ENCODE assay signal across 8 mouse cellular contexts in the genomic region with DNA sequence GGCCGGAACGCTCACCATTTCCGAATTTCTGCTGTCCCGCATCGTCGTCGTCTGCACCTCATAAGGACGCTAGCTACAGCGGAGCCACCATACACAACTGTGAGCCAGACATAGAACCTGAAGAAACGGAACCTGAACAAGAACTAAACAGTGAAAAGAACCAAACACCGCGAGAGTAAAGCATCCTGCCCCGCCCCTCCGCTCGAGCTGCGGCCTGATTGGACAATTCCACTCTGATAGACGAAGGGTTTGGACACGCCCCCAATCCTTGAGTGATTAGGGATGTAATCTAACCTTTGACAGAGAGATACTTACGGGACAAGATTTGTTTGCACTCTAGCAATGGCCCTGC. TPM values are rescaled to one million over a fixed set of nuclear protein-coding genes. Genes with fewer than 3 reads are reported as not detected.
DNase-seq lines count a peak whose midpoint lies in the region; ATAC-seq and TF ChIP-seq lines count a peak whose summit lies in the region.

Gene Zfp867 (minus strand): TSS at position 149 of the 352 bp plus-strand sequence.

- no peaks in the 10 kb centered on the region for H3K9me3 ChIP-seq in G1E (replicated peaks)
- H3K9me3 ChIP-seq in forebrain, postnatal 0 days (ENCODE audit: low read length) = no peaks in the 10 kb centered on the region
- H3K9me3 ChIP-seq in neural tube, embryonic 15.5 days (replicated peaks) = no peaks in the 10 kb centered on the region

- peak; percentile 77 for DNase-seq in G1E (ENCODE audit: low spot score)
- DNase-seq in cerebellum, adult 2 months = peak; percentile 88
- DNase-seq in forebrain, postnatal 0 days = peak; percentile 94
- DNase-seq in heart, postnatal 4 days = peak; percentile 92
- DNase-seq in layer of hippocampus, adult 2 months (ENCODE audit: low spot score in 2 of 2) = peak; percentile 87 to 88
- peak; percentile 87 for DNase-seq in lung, adult 2 months
- DNase-seq in testis, postnatal 14 days (ENCODE audit: low spot score) = peak; percentile 91

- peak within 1 kb of the TSS; percentile 95 for H3K9ac ChIP-seq in forebrain, postnatal 0 days
- H3K9ac ChIP-seq in neural tube, embryonic 15.5 days (replicated peaks) = peak within 1 kb of the TSS; percentile 91

- ATAC-seq in G1E (ENCODE audit: extremely low read depth, insufficient number of reproducible peaks, low FRiP score, poor library complexity, severe bottlenecking) = peak; percentile 88
- ATAC-seq in forebrain, postnatal 0 days = peak; percentile 99
- peak; percentile 95 for ATAC-seq in neural tube, embryonic 15.5 days (ENCODE audit: low FRiP score)

- no peak within 1 kb of the TSS for H3K27ac ChIP-seq in cerebellum, adult 2 months (ENCODE audit: insufficient read depth, low read length)
- H3K27ac ChIP-seq in forebrain, postnatal 0 days (ENCODE audit: low read depth, low read length) = peak within 1 kb of the TSS; percentile 83
- peak within 1 kb of the TSS; percentile 83 for H3K27ac ChIP-seq in layer of hippocampus, adult 2 months
- peak within 1 kb of the TSS; percentile 88 for H3K27ac ChIP-seq in neural tube, embryonic 15.5 days (replicated peaks)

- peaks cover 15% of the 10 kb centered on the region for H3K4me1 ChIP-seq in G1E (ENCODE audit: insufficient read depth, low read depth, low read length)
- H3K4me1 ChIP-seq in cerebellum, adult 2 months (ENCODE audit: control insufficient read depth, insufficient read depth, low read length) = no peaks in the 10 kb centered on the region
- H3K4me1 ChIP-seq in forebrain, postnatal 0 days (ENCODE audit: insufficient read depth) = 0 out of 2 replicates have a peak, but pooled peaks cover 5% of the 10 kb centered on the region
- H3K4me1 ChIP-seq in lung, adult 2 months (ENCODE audit: control insufficient read depth, insufficient read depth, low read length) = 0 out of 2 replicates have a peak, but pooled peaks cover 2% of the 10 kb centered on the region
- H3K4me1 ChIP-seq in neural tube, embryonic 15.5 days = peaks cover 17% of the 10 kb centered on the region

- no peak for TF ChIP-seq CTCF in G1E (IDR thresholded peaks at IDR 0.05; ENCODE audit: low read depth, low read length)
- no peak for TF ChIP-seq CTCF in cerebellum, adult 2 months (IDR thresholded peaks at IDR 0.05; ENCODE audit: borderline replicate concordance, insufficient read depth, low read depth, low read length)
- no peak for TF ChIP-seq CTCF in forebrain, postnatal 0 days (IDR thresholded peaks at IDR 0.05; ENCODE audit: low read depth)
- TF ChIP-seq CTCF in layer of hippocampus, adult 2 months (conservative IDR thresholded peaks at IDR 0.05) = no peak
- no peak for TF ChIP-seq CTCF in lung, adult 2 months (IDR thresholded peaks at IDR 0.05; ENCODE audit: insufficient read depth, low read length)

- peak within 1 kb of the TSS; percentile 99 for H3K4me3 ChIP-seq in G1E (ENCODE audit: low read depth, low read length)
- H3K4me3 ChIP-seq in cerebellum, adult 2 months (replicated peaks; ENCODE audit: insufficient read depth, low read depth, low read length) = peak within 1 kb of the TSS; percentile 73
- H3K4me3 ChIP-seq in forebrain, postnatal 0 days (ENCODE audit: low read depth, low read length) = peak within 1 kb of the TSS; percentile 96
- H3K4me3 ChIP-seq in layer of hippocampus, adult 2 months = peak within 1 kb of the TSS; percentile 87
- peak within 1 kb of the TSS; percentile 77 for H3K4me3 ChIP-seq in lung, adult 2 months (replicated peaks; ENCODE audit: extremely low read depth, low read depth, low read length)
- H3K4me3 ChIP-seq in neural tube, embryonic 15.5 days (replicated peaks) = peak within 1 kb of the TSS; percentile 90

- H3K36me3 ChIP-seq in G1E (replicated peaks) = peaks cover 5% of the 10 kb centered on the region
- H3K36me3 ChIP-seq in forebrain, postnatal 0 days (ENCODE audit: insufficient read depth) = no peaks in the 10 kb centered on the region
- H3K36me3 ChIP-seq in neural tube, embryonic 15.5 days = no peaks in the 10 kb centered on the region

- under 1% methylated on average over 19 of the region's 19 CpGs for WGBS in cerebellum, adult 2 months
- under 1% methylated on average over 19 of the region's 19 CpGs for whole genome bisulfite sequencing in forebrain, postnatal 0 days
- WGBS in lung, adult 2 months = under 1% methylated on average over 19 of the region's 19 CpGs
- WGBS in neural tube, embryonic 15.5 days = under 1% methylated on average over 19 of the region's 19 CpGs

- H3K27me3 ChIP-seq in G1E (ENCODE audit: insufficient read depth, low read length) = peaks cover 25% of the 10 kb centered on the region
- no peaks in the 10 kb centered on the region for H3K27me3 ChIP-seq in cerebellum, adult 2 months (ENCODE audit: control insufficient read depth, insufficient read depth, low read length)
- no peaks in the 10 kb centered on the region for H3K27me3 ChIP-seq in forebrain, postnatal 0 days (ENCODE audit: insufficient read depth, low read length)
- no peaks in the 10 kb centered on the region; the same call in 1 of the 2 replicates for H3K27me3 ChIP-seq in neural tube, embryonic 15.5 days (replicated peaks)

- H3K4me2 ChIP-seq in forebrain, postnatal 0 days (ENCODE audit: low read depth) = peak within 1 kb of the TSS; percentile 83
- peak within 1 kb of the TSS; percentile 81 for H3K4me2 ChIP-seq in neural tube, embryonic 15.5 days

- TF ChIP-seq POLR2A in cerebellum, adult 2 months (IDR thresholded peaks at IDR 0.05; ENCODE audit: borderline replicate concordance, insufficient read depth, low read length) = peak; percentile 61; the same call in 1 of the 2 replicates
- TF ChIP-seq POLR2A in lung, adult 2 months (IDR thresholded peaks at IDR 0.05; ENCODE audit: borderline replicate concordance, extremely low read depth, low read depth, low read length) = peak; percentile 61; the same call in 1 of the 2 replicates

RNA-seq across cellular contexts. Expression of gene Zfp867, which starts in this region (rescaled TPM):
- total RNA-seq in G1E (2014; fragmentation: Nextera tagmentation) (4.5 and 4.7 TPM in 2 replicates), G1E (2017) (3.0 and 4.2 TPM in 2 replicates)
- 0.03 and 0.07 TPM in 2 replicates for polyA plus RNA-seq in G1E (2012)
- polyA plus RNA-seq in cerebellum, adult 2 months (2012; rRNA removed) = 4.5 and 4.9 TPM in 2 replicates
- total RNA-seq in forebrain, postnatal 0 days (2014; rRNA removed) = 14.1 and 14.2 TPM in 2 replicates
- polyA plus RNA-seq in forebrain, postnatal 0 days (2015; fragmentation: Nextera tagmentation; extraction: Ambion mirVana) = 5.6 and 7.5 TPM in 2 replicates
- total RNA-seq in heart, postnatal 4 days (2021) = 1 to 10 TPM; 6.1 to 6.2 TPM
- total RNA-seq in layer of hippocampus, adult 2 months (2021) = 1 to 10 TPM; 4.9 to 5.1 TPM
- 0.45 and 0.97 TPM in 2 replicates for polyA plus RNA-seq in lung, adult 2 months (2012; rRNA removed)
- 8.9 and 10.7 TPM in 2 replicates for polyA plus RNA-seq in neural tube, embryonic 15.5 days (2015; fragmentation: Nextera tagmentation; extraction: Ambion mirVana)

Comparison
In these comparisons a context has a peak if more than half of its experiments do, and no peak if none do; other contexts are left out.
1. Peak in DNase-seq and H3K4me3 ChIP-seq in lung, adult 2 months; RNA of the gene not detected or under 1 TPM.